Mouse (Mus musculus): ENCODE results near the gene Osbpl6.

- TF ChIP-seq POLR2AphosphoS2 (IDR thresholded peaks at IDR 0.05; ENCODE audit: low read length) (no peak), CTCF (IDR thresholded peaks at IDR 0.05 in 2 of 3, conservative IDR thresholded peaks at IDR 0.05 in 1 of 3; ENCODE audit: control insufficient read depth in 1 of 3, insufficient read depth in 1 of 3, low read depth in 2 of 3, low read length in 3 of 3, poor library complexity in 1 of 3, severe bottlenecking in 1 of 3) (no peak), GABPA (IDR thresholded peaks at IDR 0.05; ENCODE audit: low read depth, low read length) (no peak), MAX (IDR thresholded peaks at IDR 0.05; ENCODE audit: low read length) (no peak), USF1 (IDR thresholded peaks at IDR 0.05; ENCODE audit: low read depth, low read length) (no peak), ETS1 (IDR thresholded peaks at IDR 0.05; ENCODE audit: low read depth, low read length) (no peak), EP300 (IDR thresholded peaks at IDR 0.05; ENCODE audit: low read depth in 1 of 2, low read length in 2 of 2) (no peak), ZKSCAN1 (IDR thresholded peaks at IDR 0.05; ENCODE audit: low read depth, low read length) (no peak), GATA1 (IDR thresholded peaks at IDR 0.05; ENCODE audit: low read depth, low read length) (no peak), NELFE (IDR thresholded peaks at IDR 0.05; ENCODE audit: low read depth, low read length) (no peak), POLR2A (IDR thresholded peaks at IDR 0.05; ENCODE audit: control insufficient read depth in 1 of 2, insufficient read depth in 1 of 2, low read depth in 1 of 2, low read length in 2 of 2, poor library complexity in 1 of 2) (no peak), CHD2 (IDR thresholded peaks at IDR 0.05; ENCODE audit: low read length) (no peak), USF2 (IDR thresholded peaks at IDR 0.05; ENCODE audit: borderline replicate concordance in 1 of 2, insufficient read depth in 1 of 2, low read depth in 1 of 2, low read length in 2 of 2) (no peak)
Observed at GRCm38 (mm10) chr2:76405596-76406150, 635 bp upstream of the Osbpl6 start.

All from MEL (cell line).